ENCODE assay signal across 14 mouse cellular contexts in genomic region chr6:108488250-108488649, GRCm38 (mm10).
DNase-seq lines count a peak whose midpoint lies in the region; ATAC-seq and TF ChIP-seq lines count a peak whose summit lies in the region.
"Had no signal": no experiment of that assay in that cellular context is flagged by ENCODE, and none has a peak within 500 bp of the region (broad histone marks: within the 10 kb centered on the region; RNA-seq: fewer than 3 reads in every experiment).

No protein-coding gene starts in this region.

- DNase-seq in frontal cortex, adult 2 months (ENCODE audit: extremely low spot score in 1 of 2, low spot score in 1 of 2): no peak
- DNase-seq in liver, embryonic 14.5 days (ENCODE audit: low read depth in 3 of 3, low spot score in 3 of 3): no peak
- DNase-seq in ES-CJ7 (ENCODE audit: low read depth, low spot score): peak; percentile 17
- peak; percentile 59 for DNase-seq in lung, postnatal 36 days
- DNase-seq in hindbrain, embryonic 14.5 days (ENCODE audit: low spot score): no peak
- no peak for DNase-seq in adrenal gland, postnatal 10 days
- DNase-seq: embryo, embryonic 11 days; gastrocnemius, postnatal 36 days; right cerebral cortex, postnatal 14 days had no signal

- WGBS in liver, embryonic 14.5 days (ENCODE audit: insufficient replicate concordance): 67% methylated on average over 5 of the region's 5 CpGs
- WGBS in liver, embryonic 12.5 days (ENCODE audit: insufficient replicate concordance): 70% methylated on average over 5 of the region's 5 CpGs
- WGBS in hindbrain, embryonic 14.5 days: 82% methylated on average over 5 of the region's 5 CpGs

- H3K9ac ChIP-seq in liver, embryonic 14.5 days (replicated peaks): no peak overlapping the region
- H3K9ac ChIP-seq in liver, embryonic 12.5 days: no peak overlapping the region
- H3K9ac ChIP-seq in hindbrain, embryonic 14.5 days: no peak overlapping the region
- H3K9ac ChIP-seq: limb, embryonic 15.5 days; neural tube, embryonic 12.5 days had no signal

- peaks cover 0 to 6% of the 10 kb centered on the region in 2 experiments; a peak in 2 of 4 replicates for H3K4me1 ChIP-seq in liver, embryonic 14.5 days (replicated peaks; ENCODE audit: control insufficient read depth in 2 of 2, insufficient read depth in 2 of 2, low read length in 1 of 2)
- H3K4me1 ChIP-seq in liver, embryonic 12.5 days: no peaks in the 10 kb centered on the region
- H3K4me1 ChIP-seq in hindbrain, embryonic 14.5 days (replicated peaks; ENCODE audit: control insufficient read depth, insufficient read depth, low read length): no peaks in the 10 kb centered on the region
- H3K4me1 ChIP-seq: limb, embryonic 15.5 days; midbrain, embryonic 10.5 days; neural tube, embryonic 12.5 days had no signal

- no peaks in the 10 kb centered on the region for H3K36me3 ChIP-seq in liver, embryonic 14.5 days (replicated peaks; ENCODE audit: control insufficient read depth, insufficient read depth, low read depth)
- peaks cover 23% of the 10 kb centered on the region; the same call in 1 of the 2 replicates for H3K36me3 ChIP-seq in liver, embryonic 12.5 days
- H3K36me3 ChIP-seq in hindbrain, embryonic 14.5 days (replicated peaks; ENCODE audit: control insufficient read depth, insufficient read depth): no peaks in the 10 kb centered on the region
- H3K36me3 ChIP-seq: neural tube, embryonic 12.5 days had no signal

- no peak overlapping the region for H3K4me3 ChIP-seq in liver, embryonic 14.5 days (ENCODE audit: insufficient read depth in 1 of 2, low read depth in 2 of 2, low read length in 2 of 2)
- no peak overlapping the region for H3K4me3 ChIP-seq in liver, embryonic 12.5 days
- H3K4me3 ChIP-seq in hindbrain, embryonic 14.5 days (replicated peaks; ENCODE audit: low read length): no peak overlapping the region
- H3K4me3 ChIP-seq: limb, embryonic 15.5 days; midbrain, embryonic 10.5 days; neural tube, embryonic 12.5 days had no signal

- peak; percentile 14; the same call in 1 of the 2 replicates for ATAC-seq in frontal cortex, adult (ENCODE audit: low TSS enrichment)
- no peak for ATAC-seq in liver, embryonic 14.5 days (ENCODE audit: insufficient read depth)
- ATAC-seq in liver, embryonic 12.5 days: no peak
- no peak for ATAC-seq in hindbrain, embryonic 14.5 days (ENCODE audit: low FRiP score)

- H3K27ac ChIP-seq in liver, embryonic 14.5 days: no peak overlapping the region
- no peak overlapping the region for H3K27ac ChIP-seq in liver, embryonic 12.5 days
- H3K27ac ChIP-seq in hindbrain, embryonic 14.5 days: no peak overlapping the region
- H3K27ac ChIP-seq: midbrain, embryonic 10.5 days; neural tube, embryonic 12.5 days had no signal

- no peaks in the 10 kb centered on the region for H3K27me3 ChIP-seq in liver, embryonic 14.5 days (ENCODE audit: control insufficient read depth, insufficient read depth, low read length)
- H3K27me3 ChIP-seq in liver, embryonic 12.5 days (replicated peaks): no peaks in the 10 kb centered on the region
- no peaks in the 10 kb centered on the region for H3K27me3 ChIP-seq in hindbrain, embryonic 14.5 days (ENCODE audit: control insufficient read depth, insufficient read depth, low read length)
- H3K27me3 ChIP-seq: limb, embryonic 15.5 days; neural tube, embryonic 12.5 days had no signal

- no peak overlapping the region for H3K4me2 ChIP-seq in liver, embryonic 14.5 days (ENCODE audit: low read depth)
- no peak overlapping the region for H3K4me2 ChIP-seq in liver, embryonic 12.5 days
- no peak overlapping the region for H3K4me2 ChIP-seq in hindbrain, embryonic 14.5 days (replicated peaks)
- H3K4me2 ChIP-seq: limb, embryonic 15.5 days; neural tube, embryonic 12.5 days had no signal

- no peaks in the 10 kb centered on the region for H3K9me3 ChIP-seq in liver, embryonic 14.5 days (ENCODE audit: control insufficient read depth, low read length)
- no peaks in the 10 kb centered on the region for H3K9me3 ChIP-seq in liver, embryonic 12.5 days (replicated peaks)
- H3K9me3 ChIP-seq in hindbrain, embryonic 14.5 days (ENCODE audit: control insufficient read depth, low read length): no peaks in the 10 kb centered on the region
- H3K9me3 ChIP-seq: limb, embryonic 15.5 days; midbrain, embryonic 10.5 days; neural tube, embryonic 12.5 days had no signal

- TF ChIP-seq CTCF in liver, embryonic 14.5 days (IDR thresholded peaks at IDR 0.05; ENCODE audit: low read depth): peak; percentile 41; the same call in 1 of the 2 replicates

- TF ChIP-seq EP300 in liver, embryonic 14.5 days (IDR thresholded peaks at IDR 0.05; ENCODE audit: low read depth): no peak

Comparison
In these comparisons a context has a peak if more than half of its experiments do, and no peak if none do; other contexts are left out.
1. DNase-seq: peak in ES-CJ7 (single experiment) and lung, postnatal 36 days (single experiment); none in frontal cortex, adult 2 months (0 of 2), liver, embryonic 14.5 days (0 of 3), hindbrain, embryonic 14.5 days (single experiment) and adrenal gland, postnatal 10 days (single experiment).